11 mouse cellular contexts compared by ENCODE assay signal in genomic region chr13:55022715-55023114, GRCm38 (mm10). TPM values are rescaled to one million over a fixed set of nuclear protein-coding genes. Genes with fewer than 3 reads are reported as not detected.
A peak's percentile ranks its signal among the peaks of the same experiment; 100 is the strongest.
DNase-seq lines count a peak whose midpoint lies in the region; ATAC-seq and TF ChIP-seq lines count a peak whose summit lies in the region.
"Had no signal": no experiment of that assay in that cellular context is flagged by ENCODE, and none has a peak within 500 bp of the region (broad histone marks: within the 10 kb centered on the region; RNA-seq: fewer than 3 reads in every experiment).

No protein-coding gene starts in this region.

- peak; percentile 13 to 20 for DNase-seq in kidney, adult 8-10 months
- peak; percentile 15 for DNase-seq in T-cell, adult 2 months (ENCODE audit: low spot score)
- DNase-seq in induced T-regulatory cell, adult 2 months (ENCODE audit: low read depth), result peak; percentile 82
- no peak for DNase-seq in left cerebral cortex, postnatal 10 days (ENCODE audit: extremely low spot score in 1 of 2, low spot score in 2 of 2)
- DNase-seq in embryo, embryonic 10 days (ENCODE audit: low spot score), result no peak
- no peak for DNase-seq in ovary, postnatal 10 days (ENCODE audit: low spot score)
- DNase-seq: cerebellum, adult 9-10 months had no signal

- no peak for ATAC-seq in kidney, embryonic 15.5 days (replicated peaks; ENCODE audit: low FRiP score)

- H3ac ChIP-seq in myocyte (ENCODE audit: control insufficient read depth, insufficient read length), result no peak overlapping the region

- no peaks in the 10 kb centered on the region for H3K27me3 ChIP-seq in kidney, embryonic 15.5 days
- H3K27me3 ChIP-seq in myocyte (ENCODE audit: control insufficient read depth, insufficient read depth, insufficient read length), result no peaks in the 10 kb centered on the region
- H3K27me3 ChIP-seq: forebrain, embryonic 12.5 days; hindbrain, embryonic 13.5 days had no signal

- H3K4me3 ChIP-seq in kidney, embryonic 15.5 days (replicated peaks), result no peak overlapping the region
- no peak overlapping the region for H3K4me3 ChIP-seq in myocyte
- H3K4me3 ChIP-seq: forebrain, embryonic 12.5 days; hindbrain, embryonic 13.5 days had no signal

- no peak overlapping the region for H3K4me2 ChIP-seq in kidney, embryonic 15.5 days
- peak overlapping the region; percentile 53 for H3K4me2 ChIP-seq in myocyte (ENCODE audit: low read depth)
- H3K4me2 ChIP-seq: forebrain, embryonic 12.5 days; hindbrain, embryonic 13.5 days had no signal

- H3K4me1 ChIP-seq in kidney, embryonic 15.5 days, result no peaks in the 10 kb centered on the region
- H3K4me1 ChIP-seq: hindbrain, embryonic 13.5 days had no signal

- intact Hi-C loops in left cerebral cortex, postnatal 10 days (cut with DNase I), result no loop called here

- no peak overlapping the region for H3K27ac ChIP-seq in kidney, embryonic 15.5 days
- H3K27ac ChIP-seq: forebrain, embryonic 12.5 days; hindbrain, embryonic 13.5 days had no signal

- peaks cover 9% of the 10 kb centered on the region for H3K36me3 ChIP-seq in kidney, embryonic 15.5 days
- H3K36me3 ChIP-seq in myocyte (ENCODE audit: control insufficient read depth, insufficient read depth), result no peaks in the 10 kb centered on the region

- 67% methylated on average over 9 of the region's 9 CpGs for WGBS in kidney, embryonic 15.5 days

- TF ChIP-seq POLR2A in myocyte (IDR thresholded peaks at IDR 0.05; ENCODE audit: insufficient read length, low read depth), result no peak

- no peaks in the 10 kb centered on the region for H3K79me2 ChIP-seq in myocyte (ENCODE audit: control insufficient read depth, insufficient read depth)

- no peak overlapping the region for H3K9ac ChIP-seq in kidney, embryonic 15.5 days
- H3K9ac ChIP-seq: forebrain, embryonic 12.5 days; hindbrain, embryonic 13.5 days had no signal

- no peaks in the 10 kb centered on the region for H3K9me3 ChIP-seq in kidney, embryonic 15.5 days (replicated peaks)
- H3K9me3 ChIP-seq: forebrain, embryonic 12.5 days; hindbrain, embryonic 13.5 days had no signal

TF ChIP-seq in myocyte, 11 proteins besides CTCF, POLR2A, EP300 and RAD21:
- TF ChIP-seq TCF12 (IDR thresholded peaks at IDR 0.05; ENCODE audit: insufficient read depth, poor library complexity, severe bottlenecking), result no peak
- TF ChIP-seq MAX (IDR thresholded peaks at IDR 0.05; ENCODE audit: low read depth), result no peak
- no peak for TF ChIP-seq USF1 (IDR thresholded peaks at IDR 0.05; ENCODE audit: low read depth)
- no peak for TF ChIP-seq MYOD1 (IDR thresholded peaks at IDR 0.05; ENCODE audit: control insufficient read depth in 1 of 3, insufficient read length in 2 of 3, low read depth in 2 of 3)
- no peak for TF ChIP-seq CEBPB (IDR thresholded peaks at IDR 0.05; ENCODE audit: insufficient read depth, poor library complexity, severe bottlenecking)
- no peak for TF ChIP-seq E2F4 (IDR thresholded peaks at IDR 0.05; ENCODE audit: insufficient read depth)
- no peak for TF ChIP-seq REST (IDR thresholded peaks at IDR 0.05; ENCODE audit: insufficient read depth, insufficient read length)
- no peak for TF ChIP-seq MYOG (IDR thresholded peaks at IDR 0.05; ENCODE audit: control insufficient read depth in 1 of 3, insufficient read depth in 1 of 3, insufficient read length in 2 of 3, low read depth in 2 of 3)
- TF ChIP-seq SRF (IDR thresholded peaks at IDR 0.05; ENCODE audit: control insufficient read depth, insufficient read length, low read depth), result no peak
- TF ChIP-seq TCF3 (IDR thresholded peaks at IDR 0.05; ENCODE audit: insufficient read length, low read depth), result no peak
- TF ChIP-seq POLR2AphosphoS2 (IDR thresholded peaks at IDR 0.05; ENCODE audit: insufficient read length, low read depth), result no peak

RNA-seq across cellular contexts. Expression of gene Hk3, which starts 1.5 kb away (rescaled TPM):
- 0.77 and 0.91 TPM in 2 replicates for polyA plus RNA-seq in kidney, embryonic 15.5 days (2015; fragmentation: Nextera tagmentation; extraction: Ambion mirVana)
- not detected for polyA plus RNA-seq in myocyte (2012; fragmentation: generic; extraction: Trizol)
- 1 to 10 TPM; 1.7 to 2.0 TPM for total RNA-seq in left cerebral cortex, postnatal 10 days (2021)

Comparison
In these comparisons a context has a peak if more than half of its experiments do, and no peak if none do; other contexts are left out.
1. DNase-seq: peak in kidney, adult 8-10 months (2 of 2), T-cell, adult 2 months (single experiment) and induced T-regulatory cell, adult 2 months (single experiment); none in left cerebral cortex, postnatal 10 days (0 of 2), embryo, embryonic 10 days (single experiment) and ovary, postnatal 10 days (single experiment).